Mouse (Mus musculus) urinary bladder, postnatal 4 days (tissue): ENCODE results near the gene Ddx23.
A peak's percentile ranks its signal among the peaks of the same experiment; 100 is the strongest.

Source experiments
- DNase-seq, 2 experiments: peaks; one replicate each; pipeline ENCODE4 v3.0.0; 2021 to 2022; ENCODE audit warnings: low spot score in 2 of 2

Gene Ddx23

DNA sequence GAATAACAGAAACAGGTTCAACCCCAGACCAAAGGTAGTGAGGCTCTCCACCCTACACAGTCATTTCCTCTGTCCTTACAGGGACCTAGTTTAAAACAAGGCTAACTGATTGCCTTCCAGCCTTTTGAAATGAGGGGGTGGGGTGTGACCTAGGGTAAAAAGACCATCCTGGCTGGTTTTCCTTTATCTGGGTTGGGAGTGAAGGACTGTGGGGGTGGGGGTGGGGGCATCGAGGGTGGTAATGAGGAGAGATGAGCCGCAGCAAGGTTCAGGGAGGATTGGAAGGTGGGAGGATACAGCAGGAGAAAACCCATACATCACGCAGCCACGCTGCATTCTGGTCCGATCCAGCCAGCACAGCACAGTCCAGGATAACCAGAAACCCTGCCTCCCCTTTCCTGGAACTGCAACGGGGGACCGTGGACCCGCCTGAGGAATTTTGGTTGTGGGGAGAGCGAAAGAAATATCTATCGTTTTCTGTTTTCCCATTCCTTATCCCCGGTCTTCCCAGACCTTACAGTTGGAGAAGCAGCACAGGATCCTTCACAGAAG, 12.4 kb upstream of the Ddx23 start:
- no peak for DNase-seq

DNA sequence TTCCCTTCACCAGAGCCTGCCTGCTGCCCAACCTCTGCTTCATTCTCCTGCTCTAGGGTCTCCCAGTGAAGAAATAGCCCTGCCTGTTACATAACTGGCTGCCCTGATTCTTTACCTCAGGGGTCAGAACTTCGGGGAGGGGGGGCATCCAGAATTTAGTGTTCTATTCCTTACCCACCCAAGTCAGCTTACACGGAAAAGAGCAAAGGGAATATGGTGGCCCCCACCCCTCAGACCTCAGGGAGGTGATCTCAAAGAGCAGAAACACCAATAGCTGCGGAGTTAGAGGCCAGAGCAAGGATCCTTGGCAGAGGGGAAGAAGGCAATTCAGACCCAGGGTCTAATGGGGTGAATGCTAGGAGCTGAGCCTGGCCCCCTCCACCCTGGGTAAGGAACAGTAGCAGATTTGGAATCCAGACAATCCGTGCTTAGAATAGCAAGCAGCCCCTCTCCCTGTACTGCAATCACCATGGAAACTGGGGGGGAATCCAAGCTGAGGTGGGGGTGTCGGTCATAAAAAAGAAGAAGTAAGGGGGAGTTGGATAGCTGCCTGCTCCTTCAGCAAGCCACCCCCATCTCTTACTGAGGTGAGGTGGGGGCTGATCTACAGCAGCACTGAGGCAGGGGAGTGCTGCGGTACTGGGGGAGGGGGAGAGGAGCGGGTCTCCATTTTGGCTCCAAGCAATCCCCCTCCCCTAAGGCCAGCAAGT, 11.7 kb upstream of the Ddx23 start:
- no peak for DNase-seq

DNA sequence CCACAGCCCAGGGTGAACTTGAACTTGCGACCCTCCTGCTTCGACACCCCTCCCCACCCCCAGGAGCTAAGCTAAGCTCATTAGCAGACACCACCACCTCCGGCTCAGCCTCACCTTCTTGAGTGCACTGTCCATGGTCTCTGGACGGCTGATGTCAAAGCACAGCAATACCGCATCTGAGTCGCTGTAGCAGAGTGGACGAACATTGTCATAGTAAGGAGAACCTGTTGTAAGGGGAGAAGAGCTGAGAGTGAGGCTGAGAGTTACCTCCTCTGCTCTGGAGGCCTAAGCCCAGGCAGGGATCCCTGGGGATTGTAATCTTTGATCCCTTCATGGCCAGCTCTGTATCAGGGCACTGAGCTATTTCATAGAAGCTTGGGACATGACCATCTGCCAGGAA, 11.0 kb upstream of the Ddx23 start:
- DNase-seq: no peak

DNA sequence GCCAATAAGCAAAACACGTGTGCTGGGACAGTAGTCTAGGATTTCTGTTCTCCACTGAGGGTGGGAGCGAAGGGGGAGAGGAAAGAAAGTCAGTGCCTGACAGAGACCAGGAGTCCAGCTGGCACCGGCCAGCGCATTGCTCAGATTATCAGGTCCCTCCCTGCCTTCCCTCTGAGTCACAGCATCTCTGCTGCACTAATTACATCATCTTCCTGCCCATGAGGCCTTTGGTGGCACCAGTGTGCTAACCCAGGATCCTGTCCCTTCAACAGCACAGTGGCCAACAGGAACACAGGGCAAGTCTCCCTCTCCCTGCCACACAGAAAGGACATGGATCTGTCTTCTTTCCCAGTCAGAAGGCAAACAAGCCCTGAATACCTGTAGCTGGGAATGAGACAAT, 9.9 kb upstream of the Ddx23 start:
- DNase-seq: no peak

DNA sequence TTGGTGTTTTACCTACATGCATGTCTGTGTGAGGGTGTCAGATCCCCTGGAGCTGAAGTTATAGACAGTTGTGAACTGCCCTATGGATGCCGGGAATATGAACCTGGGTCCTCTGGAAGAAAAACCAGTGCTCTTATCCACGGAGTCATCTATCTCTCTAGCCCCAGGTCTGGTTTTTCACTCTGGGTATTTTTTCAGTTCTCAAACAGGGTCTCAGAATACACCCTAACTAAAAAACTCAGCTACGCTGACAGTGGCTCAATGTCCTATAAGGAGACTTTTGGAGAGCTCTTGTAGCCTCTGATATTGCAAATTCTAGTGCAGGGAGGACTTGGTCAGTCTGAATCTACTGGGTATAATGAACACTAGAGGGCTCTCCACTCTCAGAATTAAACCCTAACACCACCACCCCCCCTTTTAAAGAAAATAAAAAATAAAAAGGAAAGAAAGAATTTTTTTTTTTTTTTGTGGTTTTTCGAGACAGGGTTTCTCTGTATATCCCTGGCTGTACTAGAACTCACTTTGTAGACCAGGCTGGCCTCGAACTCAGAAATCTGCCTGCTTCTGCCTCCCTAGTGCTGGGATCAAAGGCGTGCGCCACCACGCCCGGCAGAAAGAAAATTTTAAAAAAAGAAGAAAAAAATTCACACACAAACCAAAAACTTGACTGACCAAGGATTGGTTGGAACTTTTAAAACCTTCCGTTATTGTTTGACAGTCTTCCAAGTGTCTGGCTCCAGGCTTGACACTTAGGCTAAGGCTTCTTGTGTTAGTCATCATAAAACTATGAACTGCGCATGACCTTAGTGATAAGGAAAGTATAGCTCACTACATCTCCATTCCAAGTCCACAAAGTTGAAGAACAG, 1.6 kb upstream of the Ddx23 start:
- DNase-seq: no peak

DNA sequence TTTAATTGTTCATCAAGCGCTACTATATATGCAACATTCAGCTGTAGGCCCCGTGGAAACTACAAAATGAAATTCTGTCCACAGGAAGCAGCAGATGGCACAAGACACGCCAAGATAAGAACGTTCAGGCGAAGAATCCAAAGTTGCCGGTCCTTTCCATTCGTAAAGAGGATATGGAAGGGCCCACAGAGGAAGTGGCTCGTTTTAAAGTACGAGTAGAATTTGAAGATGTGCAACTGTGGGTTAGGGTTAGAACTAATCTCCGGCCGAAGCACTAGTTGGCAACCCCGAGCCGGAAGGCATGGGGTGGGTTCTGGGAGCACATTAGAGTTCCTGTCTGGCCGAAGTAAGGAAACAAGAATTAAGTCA, 512 bp downstream of the Ddx23 start:
- no peak for DNase-seq

DNA sequence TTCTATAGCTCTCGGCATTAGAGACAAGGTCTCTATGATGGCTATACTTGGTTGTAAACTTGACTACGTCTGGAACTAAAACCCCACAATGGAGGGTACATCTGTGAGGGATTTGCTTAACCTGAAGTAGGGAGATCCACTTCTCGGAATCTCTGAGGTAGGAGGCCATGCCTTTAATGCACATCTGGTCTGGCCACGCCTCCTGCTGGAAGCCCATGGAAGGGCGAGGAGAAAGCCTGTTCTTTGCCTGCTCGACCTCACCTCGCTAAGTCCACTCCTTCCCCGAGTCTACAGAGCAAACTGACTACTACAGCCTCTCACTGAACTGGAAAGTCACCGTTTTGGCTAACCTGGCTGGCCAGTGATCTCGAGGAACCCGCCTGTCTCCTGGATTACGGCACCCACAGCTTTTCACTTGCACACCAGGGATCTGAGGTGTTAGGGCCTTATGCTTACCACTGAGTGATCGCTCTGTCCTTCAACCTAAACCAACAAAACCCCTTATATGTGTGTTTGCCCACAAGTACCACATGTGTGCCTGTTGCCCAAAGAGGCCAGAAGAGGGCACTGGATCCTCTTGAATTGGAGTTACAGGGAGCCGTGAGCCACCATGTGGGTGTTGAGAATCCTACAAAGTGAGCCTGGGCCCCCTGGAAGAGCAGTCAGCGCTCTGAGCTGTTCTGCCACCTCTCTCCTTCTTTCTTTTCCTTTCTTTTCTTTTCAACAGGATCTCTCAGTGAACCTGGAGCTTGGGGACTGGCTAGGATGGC, 5.5 kb downstream of the Ddx23 start:
- no peak for DNase-seq

DNA sequence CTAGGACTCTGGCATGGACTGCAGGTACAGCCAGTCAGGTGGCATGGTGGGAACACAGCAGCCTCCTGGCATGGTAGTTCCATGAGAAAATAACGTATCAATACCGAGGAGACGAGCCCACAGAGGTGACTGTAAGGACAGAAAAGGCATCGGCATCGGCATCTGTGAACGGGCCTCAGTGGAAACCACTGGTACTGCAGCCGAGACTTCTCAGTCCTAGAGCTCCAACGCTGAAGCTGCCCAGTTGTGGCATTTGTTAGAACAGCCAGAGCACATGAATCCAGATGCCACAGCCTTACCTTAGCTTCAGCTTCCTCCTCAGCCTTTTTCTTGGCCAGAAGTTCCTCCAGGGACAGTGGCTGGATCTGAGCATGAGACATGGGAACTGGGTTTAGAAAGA, 10.5 kb downstream of the Ddx23 start:
- DNase-seq: no peak

DNA sequence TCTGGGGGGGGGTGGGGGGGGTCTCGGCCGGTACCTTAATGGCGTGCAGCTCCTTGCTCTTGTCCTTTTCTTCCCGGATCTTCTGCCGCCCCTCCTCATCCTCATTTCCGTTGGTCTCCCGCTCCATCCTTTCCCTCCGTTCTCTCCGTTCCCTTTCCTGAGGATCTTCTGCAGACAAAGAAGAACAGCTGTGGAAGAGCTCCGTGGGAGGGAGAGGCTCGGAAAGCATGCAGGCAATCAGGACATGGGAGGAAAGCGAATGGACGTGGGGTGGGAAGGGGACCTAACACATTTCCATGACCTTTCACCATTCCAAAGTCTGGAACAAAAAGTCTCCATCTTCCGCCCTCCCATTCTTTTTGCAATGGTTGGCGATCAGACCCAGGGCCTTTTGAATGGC, 11.3 kb downstream of the Ddx23 start:
- no peak for DNase-seq

DNA sequence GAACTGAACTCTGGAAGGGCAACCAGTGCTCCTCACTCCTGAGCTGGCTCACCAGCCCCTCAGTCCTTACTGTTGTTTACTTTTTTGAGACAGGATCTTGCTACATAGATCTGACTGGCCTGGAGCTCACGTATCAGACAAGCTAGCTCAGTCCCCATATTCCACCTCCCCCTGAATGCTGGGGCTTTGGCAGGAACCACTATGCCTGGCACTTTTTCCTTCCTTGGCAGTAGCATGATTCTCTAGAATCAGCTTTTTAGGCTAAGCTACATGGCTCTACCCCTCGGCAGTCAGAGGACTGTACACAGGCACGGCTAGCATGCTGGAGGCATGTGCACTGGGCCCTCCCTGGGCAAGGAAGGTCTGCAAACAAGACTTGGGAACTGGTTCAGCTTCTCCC, 14.6 kb downstream of the Ddx23 start:
- no peak for DNase-seq

DNA sequence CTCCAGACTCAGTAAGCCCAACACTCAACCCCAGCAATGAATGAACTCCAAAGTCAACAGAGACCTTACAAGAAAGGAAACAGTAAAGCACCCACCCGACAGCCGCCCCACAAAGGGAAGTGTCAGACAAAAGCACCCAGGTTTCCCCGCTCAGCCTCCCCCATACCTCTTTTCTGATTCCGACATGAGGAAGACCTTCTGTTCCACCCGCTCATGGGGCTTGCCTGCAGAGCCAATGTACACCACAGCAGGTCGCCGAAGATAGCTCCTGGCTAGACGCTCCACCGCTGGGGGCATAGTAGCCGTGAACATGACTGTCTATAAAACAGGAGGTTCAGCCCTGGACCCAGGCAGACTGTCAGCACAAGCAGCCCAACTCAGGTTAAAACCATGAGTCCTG, 15.4 kb downstream of the Ddx23 start:
- DNase-seq: no peak

DNA sequence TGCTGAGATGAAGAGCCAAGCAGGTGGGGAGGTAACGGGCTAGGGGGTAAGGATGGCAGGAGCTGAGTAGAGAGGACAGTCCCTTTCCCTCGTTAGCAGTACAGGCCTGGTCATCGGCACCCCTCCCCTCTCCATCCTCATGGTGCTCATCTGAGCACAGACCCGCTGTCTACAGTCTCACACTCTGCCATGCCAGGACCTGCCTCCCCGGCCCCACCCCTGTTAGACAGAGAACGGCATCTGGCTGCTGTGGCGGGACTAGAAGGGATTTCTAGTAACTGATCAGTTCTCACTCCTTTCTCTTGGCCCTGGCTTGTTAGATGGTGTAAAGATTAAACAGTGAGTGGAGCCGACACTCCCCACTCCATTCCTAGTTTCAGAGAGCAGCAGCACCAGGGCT, 16.0 kb downstream of the Ddx23 start:
- DNase-seq: no peak

DNA sequence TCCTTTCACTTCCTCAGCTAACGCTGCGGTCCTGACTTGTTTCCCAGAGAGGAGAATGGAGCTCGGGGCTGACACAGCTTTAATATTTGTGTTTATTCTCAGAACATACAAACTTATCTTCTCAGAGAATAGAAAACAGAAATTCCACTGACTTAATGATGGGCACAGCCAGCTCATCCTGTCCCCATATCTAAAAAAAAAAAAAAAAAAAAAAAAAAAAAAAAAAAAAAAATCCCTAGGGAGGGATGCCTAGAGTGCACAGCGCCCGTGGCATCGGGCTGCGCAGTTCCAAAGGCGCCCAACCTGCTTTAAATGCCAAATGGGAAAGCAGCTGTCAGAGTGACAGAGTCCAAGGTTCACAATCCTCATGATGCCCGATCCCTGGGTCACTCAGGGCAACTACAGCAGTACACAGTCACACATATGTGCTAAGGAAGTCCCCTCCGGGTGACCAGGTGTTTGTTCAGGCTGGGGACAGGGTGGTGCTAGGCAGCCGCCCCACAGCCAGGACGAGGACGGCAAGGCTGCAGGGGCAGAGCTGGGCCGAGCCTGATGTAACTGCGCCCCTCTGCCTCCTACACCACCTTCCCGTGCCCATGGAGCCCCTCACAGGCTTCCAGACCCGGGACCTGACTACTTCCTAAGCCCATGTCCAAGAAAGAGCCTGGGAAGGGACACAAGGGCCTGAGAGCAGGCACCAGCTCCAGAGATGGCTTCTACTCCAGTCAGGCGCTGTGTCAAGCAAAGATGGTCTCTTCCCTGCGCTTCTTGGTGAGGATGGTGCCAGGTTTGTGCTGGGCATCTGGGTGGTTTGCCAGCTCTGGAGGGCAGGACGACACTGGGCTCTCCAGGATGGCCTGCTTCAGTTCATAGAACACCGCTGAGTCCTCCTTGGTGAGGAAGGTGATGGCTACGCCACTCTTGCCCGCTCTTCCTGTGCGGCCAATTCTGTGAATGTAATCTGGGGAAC, 17.4 kb downstream of the Ddx23 start:
- no peak for DNase-seq

DNA sequence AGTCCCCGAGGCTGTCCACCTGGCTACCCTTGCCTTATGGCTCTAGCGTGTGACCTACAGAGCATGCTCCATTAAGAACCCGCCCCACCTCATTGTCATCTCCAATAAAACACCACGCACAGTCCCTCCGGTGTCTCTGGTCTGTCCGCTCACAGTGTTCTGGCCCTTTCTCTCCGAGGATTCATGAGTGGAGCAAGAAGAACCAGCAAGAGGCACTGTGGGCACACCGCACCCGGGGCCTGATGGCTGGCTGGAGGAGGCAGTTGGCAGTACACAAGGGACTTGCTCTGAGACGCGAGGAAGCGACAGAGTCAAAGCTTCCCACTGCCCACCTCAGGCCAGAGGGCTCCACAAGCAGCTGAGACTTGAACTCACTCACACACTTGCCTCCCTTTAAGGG, 18.3 kb downstream of the Ddx23 start:
- DNase-seq: no peak

DNA sequence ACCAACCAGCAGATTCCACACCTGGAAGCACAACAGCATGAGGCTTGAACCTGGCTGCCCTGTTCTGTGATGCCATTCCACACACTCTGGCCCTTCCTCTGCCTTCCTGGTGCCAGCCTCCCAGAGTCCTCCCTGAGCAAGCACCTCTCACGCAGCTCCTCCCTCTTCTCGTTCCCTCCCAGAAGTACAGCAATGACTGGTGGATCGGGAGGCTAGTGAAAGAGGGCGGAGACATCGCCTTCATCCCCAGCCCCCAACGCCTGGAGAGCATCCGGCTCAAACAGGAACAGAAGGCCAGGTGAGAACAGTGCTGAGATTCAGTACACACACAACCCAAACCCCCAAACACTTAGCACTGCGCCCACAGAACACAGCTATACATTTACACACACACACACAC, 22.5 kb downstream of the Ddx23 start:
- DNase-seq: no peak

DNA sequence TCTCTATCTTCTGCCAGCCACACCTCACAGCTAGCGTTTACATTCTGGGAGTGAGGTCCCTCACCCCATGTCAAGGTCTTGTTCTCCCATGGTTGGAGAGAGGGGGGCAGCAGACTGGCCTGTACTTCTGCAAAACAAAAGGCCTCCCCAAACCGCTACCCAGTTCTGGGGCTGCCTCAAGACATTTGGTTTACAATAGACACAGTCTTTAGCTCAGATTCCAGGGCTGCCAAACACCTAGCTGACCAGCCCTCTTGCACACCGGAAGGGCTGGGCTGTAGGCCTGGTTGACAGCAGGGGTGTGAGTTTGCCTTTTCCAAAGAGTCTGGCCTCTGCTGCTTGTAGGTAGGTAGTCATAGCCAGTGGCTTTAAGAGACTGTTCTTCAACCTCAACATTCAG, 25.5 kb downstream of the Ddx23 start:
- DNase-seq: no peak

DNA sequence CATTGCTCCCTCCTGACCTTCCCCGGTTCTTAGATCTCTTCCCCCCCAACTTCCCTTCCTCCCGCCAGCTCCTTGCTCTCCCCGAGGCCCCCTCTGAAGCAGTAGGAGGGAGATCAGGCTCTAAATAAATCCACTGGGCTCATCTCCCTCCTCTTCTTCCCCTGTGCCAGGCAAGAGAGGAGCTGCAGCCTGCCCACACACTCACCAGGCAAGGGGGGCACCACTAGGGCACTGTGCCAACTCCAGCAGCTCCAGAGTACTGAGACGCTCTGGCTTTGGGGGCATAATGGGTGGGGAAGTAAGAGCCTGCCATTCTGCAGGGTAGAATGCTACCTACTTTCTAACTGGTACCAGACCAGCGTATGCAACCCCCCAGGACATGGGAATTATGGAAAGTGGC, 26.2 kb downstream of the Ddx23 start:
- no peak for DNase-seq

DNA sequence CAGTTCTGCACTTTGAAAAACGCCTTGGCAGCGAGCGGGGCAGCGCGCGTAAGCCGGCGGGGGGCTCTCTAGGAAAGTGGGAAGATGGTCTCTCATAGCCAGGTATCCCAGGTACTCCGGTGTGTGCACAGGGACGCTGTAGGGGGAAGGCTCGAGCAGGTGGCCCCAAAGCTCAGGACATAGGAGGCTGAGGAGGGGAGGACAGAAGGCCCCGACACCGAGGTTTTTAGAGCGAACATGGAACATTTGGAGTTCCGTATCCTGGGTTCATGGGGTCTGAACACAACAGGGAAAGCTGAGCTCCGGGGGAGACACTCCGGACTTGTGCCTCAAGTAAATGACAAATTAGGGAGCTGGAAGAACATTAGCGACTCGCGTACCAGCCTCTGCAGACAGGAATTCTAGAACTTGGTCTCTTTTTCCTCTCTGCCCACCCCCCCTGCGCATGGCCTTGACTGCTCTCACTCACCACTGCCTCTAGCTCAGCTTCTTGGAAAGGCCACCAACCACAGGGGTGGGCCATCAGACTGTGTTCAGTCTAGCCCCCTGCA, 27.3 kb downstream of the Ddx23 start:
- no peak for DNase-seq

DNA sequence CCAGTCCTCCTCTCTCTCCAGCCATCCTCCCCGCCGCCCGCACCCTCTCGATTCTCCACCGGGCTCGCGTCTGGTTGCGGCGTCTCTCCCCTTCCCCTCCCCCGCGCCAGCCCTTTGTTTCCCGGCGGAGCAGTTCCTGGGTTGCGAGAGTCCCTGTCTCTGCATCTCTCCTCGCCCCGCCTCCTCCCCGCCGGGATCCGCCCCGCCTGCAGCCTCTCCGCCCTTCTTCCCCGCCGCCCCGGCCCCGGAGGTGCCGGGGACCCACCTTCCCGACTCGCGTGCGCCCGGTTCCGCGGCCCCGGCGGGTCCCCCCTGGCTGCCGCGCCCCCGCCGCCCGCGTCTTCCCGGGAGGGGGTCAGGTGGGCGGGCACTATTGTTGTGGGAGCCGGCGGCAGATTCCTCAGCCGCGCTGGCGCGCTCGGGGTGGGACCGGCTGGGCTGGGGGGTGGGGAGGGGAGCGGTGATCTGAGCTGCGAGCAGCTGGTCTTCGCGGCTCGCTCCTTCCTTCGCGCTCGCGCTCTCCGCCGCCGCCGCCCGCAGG, 28.1 kb downstream of the Ddx23 start:
- peak; percentile 79 to 85 for DNase-seq

DNA sequence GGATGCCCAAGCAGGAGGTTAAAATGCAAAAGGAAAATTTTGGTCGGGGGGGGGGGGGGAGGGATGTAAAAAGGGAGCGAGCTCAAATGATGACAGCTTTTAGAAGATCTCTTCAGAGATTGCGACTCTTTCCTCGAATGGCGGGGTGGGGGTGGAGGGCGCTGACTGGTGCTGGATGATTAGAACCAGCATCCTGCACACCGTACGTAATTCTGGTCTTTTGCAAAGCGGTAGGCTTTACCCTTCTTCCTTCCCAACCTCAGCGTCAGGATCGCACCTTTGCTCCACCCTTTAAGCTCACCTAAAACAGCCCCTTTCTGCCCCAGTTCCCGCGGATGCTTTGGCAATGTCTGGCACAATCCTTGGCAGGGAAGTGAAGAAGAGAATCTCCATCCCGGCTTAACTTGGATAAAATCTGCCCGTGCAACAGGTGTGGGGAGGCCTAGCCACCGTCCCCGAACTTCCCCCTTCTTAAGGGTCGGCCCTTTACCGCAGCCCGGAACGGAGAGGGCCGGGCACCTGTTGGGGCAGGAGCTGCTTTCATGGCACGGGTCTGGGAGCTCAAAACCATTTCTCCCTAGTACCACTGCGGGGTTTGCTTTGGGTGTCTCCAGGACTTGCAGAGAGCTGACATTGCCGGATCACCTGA, 28.7 kb downstream of the Ddx23 start:
- DNase-seq: no peak
